Mouse (Mus musculus): ENCODE data around the gene Olfr1217. TPM values are rescaled to one million over a fixed set of nuclear protein-coding genes. Genes with fewer than 3 reads are reported as not detected.
"Not testable (repeated sequence)": the region's sequence is repeated elsewhere in the genome, so short reads cannot be mapped to it uniquely, and the experiment has no call there.

Gene Olfr1217
- not detected for total RNA-seq (2021)
- long read RNA-seq, experiment 1, result 0 reads
- long read RNA-seq, experiment 2, result 0 reads

DNA sequence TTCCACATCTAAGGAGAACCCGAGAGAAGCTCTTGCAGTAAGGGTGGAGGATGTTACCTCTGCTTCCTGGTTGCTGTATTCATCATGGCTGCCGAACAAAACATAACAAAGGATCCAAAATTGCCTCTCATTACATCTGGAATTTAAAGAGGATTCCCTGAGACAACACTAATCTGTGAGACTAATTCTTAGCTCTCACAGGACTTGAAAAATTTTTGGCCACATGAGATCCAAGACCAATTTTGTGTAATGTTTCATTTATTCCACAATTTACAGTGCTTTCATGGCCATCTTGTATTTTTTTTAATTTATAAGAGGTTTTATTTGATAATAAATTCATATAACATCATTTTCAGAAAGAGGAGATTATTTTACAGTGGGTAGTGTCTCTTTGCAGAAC, at the start of gene Olfr1217:
TSS of gene Olfr1217 (minus strand) at position 101 of the 400 bp plus-strand sequence.
- DNase-seq (ENCODE audit: low spot score in 2 of 2), result no peak

DNA sequence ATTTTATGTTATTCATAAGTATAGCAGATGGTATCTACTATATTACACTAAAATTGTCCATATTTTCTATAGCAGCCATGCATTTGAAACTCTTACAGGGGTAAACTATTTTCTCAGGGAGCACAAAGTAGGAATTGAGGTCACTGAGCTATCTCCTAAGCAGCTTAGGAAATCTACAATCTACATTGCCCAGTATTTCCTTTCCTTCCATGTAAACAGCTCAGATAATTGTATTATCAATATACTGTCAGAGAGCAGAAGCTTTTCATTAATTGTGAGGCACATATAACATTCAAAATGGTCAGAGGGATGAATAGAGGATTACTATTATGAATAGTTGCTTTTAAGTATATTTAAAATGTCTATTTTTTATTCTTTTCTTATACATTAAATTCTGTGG, 49.6 kb upstream of the Olfr1217 start:
- no peak for DNase-seq (ENCODE audit: low spot score in 2 of 2)

DNA sequence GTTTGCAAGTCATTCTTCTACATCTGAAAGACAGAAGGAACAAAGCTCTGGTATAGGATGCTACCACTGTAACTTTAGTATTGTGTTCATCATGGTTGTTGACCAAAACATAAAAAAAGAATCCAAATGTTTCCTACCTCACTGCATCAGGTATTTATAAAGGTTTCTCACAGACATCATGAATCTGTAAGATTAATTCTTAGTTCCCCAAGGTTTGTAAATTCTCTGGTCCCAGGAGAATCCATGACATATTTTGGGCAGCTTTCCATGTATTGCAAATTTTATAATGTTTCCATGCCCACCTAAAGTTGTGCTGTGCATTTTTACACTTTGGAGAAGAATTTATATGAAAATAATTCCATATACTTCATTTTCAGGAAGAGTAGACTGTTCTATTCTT, 29.2 kb upstream of the Olfr1217 start, which contains the start of gene Olfr1218:
TSS of gene Olfr1218 (minus strand) at position 101 of the 400 bp plus-strand sequence.
- no peak for DNase-seq (ENCODE audit: low spot score in 2 of 2)

DNA sequence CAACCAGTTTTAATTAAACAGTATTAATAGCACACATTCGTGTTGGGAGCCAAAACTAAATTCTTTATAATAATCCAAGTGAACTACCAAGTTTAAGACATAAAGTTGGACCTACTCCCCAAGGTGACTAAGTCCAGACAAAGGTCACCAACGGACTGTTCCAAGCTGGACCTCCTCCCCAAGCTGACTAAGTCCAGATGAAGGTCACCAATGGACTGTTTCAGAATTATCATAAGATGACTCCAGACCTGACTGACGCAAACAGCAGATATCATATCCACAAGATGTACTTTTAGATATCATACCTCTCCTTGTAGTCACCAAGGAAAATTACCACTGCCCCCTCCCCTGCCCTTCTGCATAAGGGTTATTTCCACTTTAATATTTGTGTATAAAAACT, 10.4 kb downstream of the Olfr1217 start:
- DNase-seq (ENCODE audit: low spot score in 2 of 2), result not testable (repeated sequence)

DNA sequence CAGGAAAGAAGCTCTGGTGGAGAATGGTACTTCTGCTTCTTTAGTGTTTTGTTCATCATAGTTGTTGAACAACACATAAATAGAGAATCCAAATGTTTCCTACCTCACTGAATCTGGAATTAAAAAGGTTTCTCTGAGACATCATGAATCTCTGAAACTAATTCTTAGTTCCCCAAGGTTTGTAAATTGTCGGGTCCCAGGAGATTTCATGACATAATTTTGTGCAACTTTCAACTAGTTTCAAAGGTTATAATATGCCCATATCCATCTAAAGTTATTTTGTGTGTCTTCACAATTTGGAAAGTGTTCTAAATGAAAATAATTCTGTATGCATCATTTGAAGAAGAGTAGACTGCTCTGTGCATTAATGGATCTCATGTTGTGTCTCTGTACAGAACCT, 13.6 kb downstream of the Olfr1217 start, which contains the start of gene Olfr1216:
TSS of gene Olfr1216 (minus strand) at position 101 of the 400 bp plus-strand sequence.
- no peak for DNase-seq (ENCODE audit: low spot score in 2 of 2)

DNA sequence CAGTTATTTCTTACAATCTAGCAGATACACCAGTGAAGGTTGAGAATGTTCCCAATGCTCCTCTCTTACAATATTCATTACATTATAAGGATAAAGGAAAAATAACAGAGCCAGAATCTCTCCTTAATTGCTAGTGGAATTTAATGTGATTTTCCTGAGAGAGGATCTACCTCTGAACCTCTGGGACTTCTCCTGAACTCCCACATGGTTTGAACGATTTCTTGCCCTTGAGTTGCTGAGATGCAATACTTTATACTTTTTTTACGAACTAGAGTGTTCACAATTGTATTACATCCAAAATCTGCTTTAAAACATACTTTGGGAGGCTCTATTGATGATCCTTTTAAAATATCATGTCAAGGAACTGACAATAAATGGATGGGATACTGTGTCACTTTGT, 25.0 kb downstream of the Olfr1217 start, which contains the start of gene Olfr1215:
TSS of gene Olfr1215 (minus strand) at position 101 of the 400 bp plus-strand sequence.
- DNase-seq (ENCODE audit: low spot score in 2 of 2), result no peak

DNA sequence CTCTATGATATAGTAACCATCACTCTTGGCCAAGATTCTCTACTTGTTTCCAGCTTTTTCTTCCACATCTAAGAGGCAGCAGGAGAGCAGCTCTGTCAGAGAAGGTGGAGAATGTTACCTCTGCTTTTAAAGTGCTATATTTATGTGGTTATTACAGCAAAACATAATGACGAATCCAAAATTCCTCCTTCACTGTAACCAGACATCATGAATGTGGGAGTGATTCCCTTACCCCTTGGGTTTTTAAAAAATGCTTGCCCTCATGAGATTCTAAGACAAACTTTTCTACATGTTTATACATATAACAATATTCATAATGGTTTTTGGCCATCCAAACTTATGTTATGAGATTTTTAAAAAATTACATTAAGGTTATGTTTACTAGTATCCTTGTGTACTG, 39.3 kb downstream of the Olfr1217 start, which contains the start of gene Olfr1214:
TSS of gene Olfr1214 (minus strand) at position 101 of the 400 bp plus-strand sequence.
- DNase-seq (ENCODE audit: low spot score in 2 of 2), result no peak

DNA sequence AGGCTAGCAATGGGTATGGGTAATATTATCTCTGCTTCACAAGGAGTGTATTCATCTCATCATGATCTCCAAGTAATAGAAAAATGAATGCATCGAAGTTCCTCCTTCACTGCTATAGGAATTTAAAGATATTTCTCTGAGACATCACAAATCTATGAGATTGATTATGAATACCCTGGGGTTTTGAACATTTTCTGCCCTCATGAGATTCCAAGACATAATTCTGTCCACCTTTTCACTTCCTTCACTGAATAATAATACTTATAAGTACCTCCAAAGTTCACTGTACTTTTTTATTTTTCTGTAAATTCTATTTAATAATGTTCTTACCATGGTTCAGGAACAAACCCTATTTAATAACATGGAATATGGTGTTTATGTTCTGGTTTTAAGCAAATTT, 51.7 kb downstream of the Olfr1217 start, which contains the start of gene Gm13762:
TSS of gene Gm13762 (minus strand) at position 101 of the 400 bp plus-strand sequence.
- DNase-seq (ENCODE audit: low spot score in 2 of 2), result no peak

Other genes starting within 250 kb of the Olfr1217 start
- not detected for gene Olfr1201, start 239.0 kb downstream of the Olfr1217 start, total RNA-seq (2021)
- gene Olfr1202, start 217.6 kb downstream of the Olfr1217 start, total RNA-seq (2021), result under 1 TPM in 1 of 2 experiments, not detected in 1; 0.07 TPM
- gene Olfr1205, start 202.3 kb downstream of the Olfr1217 start, total RNA-seq (2021), result not detected
- not detected for gene Olfr1204, start 182.8 kb downstream of the Olfr1217 start, total RNA-seq (2021)
- gene Olfr1206, start 168.8 kb downstream of the Olfr1217 start, total RNA-seq (2021), result not detected
- gene Olfr1208, start 129.8 kb downstream of the Olfr1217 start, total RNA-seq (2021), result not detected
- not detected for gene Olfr1209, start 116.9 kb downstream of the Olfr1217 start, total RNA-seq (2021)
- gene Olfr1211, start 94.0 kb downstream of the Olfr1217 start, total RNA-seq (2021), result not detected
- gene Olfr1212, start 78.1 kb downstream of the Olfr1217 start, total RNA-seq (2021), result not detected
- gene Gm13762, start 51.8 kb downstream of the Olfr1217 start, total RNA-seq (2021), result not detected
- gene Olfr1214, start 39.4 kb downstream of the Olfr1217 start, total RNA-seq (2021), result not detected
- not detected for gene Olfr1215, start 25.1 kb downstream of the Olfr1217 start, total RNA-seq (2021)
- not detected for gene Olfr1216, start 13.7 kb downstream of the Olfr1217 start, total RNA-seq (2021)
- gene Olfr1218, start 29.1 kb upstream of the Olfr1217 start, total RNA-seq (2021), result not detected
- not detected for gene Olfr1219, start 51.4 kb upstream of the Olfr1217 start, total RNA-seq (2021)
- not detected for gene Olfr1220, start 74.8 kb upstream of the Olfr1217 start, total RNA-seq (2021)
- not detected for gene Olfr1221, start 85.2 kb upstream of the Olfr1217 start, total RNA-seq (2021)
- gene Olfr1222, start 101.0 kb upstream of the Olfr1217 start, total RNA-seq (2021), result not detected
- gene Olfr1223, start 119.5 kb upstream of the Olfr1217 start, total RNA-seq (2021), result not detected
- gene Olfr1224-ps1, start 132.0 kb upstream of the Olfr1217 start, total RNA-seq (2021), result not detected
- not detected for gene Olfr1225, start 142.6 kb upstream of the Olfr1217 start, total RNA-seq (2021)
- gene Olfr1226, start 168.0 kb upstream of the Olfr1217 start, total RNA-seq (2021), result not detected
- gene Olfr1228, start 222.0 kb upstream of the Olfr1217 start, total RNA-seq (2021), result not detected

Data from gastrocnemius, postnatal 4 days (tissue).